Mouse (Mus musculus): Measurements from ENCODE around the gene Paf1.

- TF ChIP-seq POLR2A (IDR thresholded peaks at IDR 0.05; ENCODE audit: control insufficient read depth, low read depth, low read length) (no peak), CTCF (IDR thresholded peaks at IDR 0.05; ENCODE audit: control insufficient read depth, insufficient read depth, insufficient replicate concordance, low read depth, low read length) (no peak)
Measured at GRCm38 (mm10) chr7:28374647-28375046, 18.1 kb upstream of the Paf1 start.
